Mouse (Mus musculus): ENCODE results near the gene B3galnt2.
"Not testable (repeated sequence)": the region's sequence is repeated elsewhere in the genome, so short reads cannot be mapped to it uniquely, and the experiment has no call there.

The B3galnt2 gene

GRCm38 (mm10) chr13:14011454-14011995, 57.3 kb downstream of the B3galnt2 start:
- DNase-seq, result no peak

- no peak for DNase-seq
Measured at GRCm38 (mm10) chr13:14014001-14014400, 59.7 kb downstream of the B3galnt2 start.

GRCm38 (mm10) chr13:14014540-14014939, 60.3 kb downstream of the B3galnt2 start:
- DNase-seq, result no peak

GRCm38 (mm10) chr13:14015609-14016008, 61.3 kb downstream of the B3galnt2 start:
- no peak for DNase-seq

- DNase-seq, result no peak
Measured at GRCm38 (mm10) chr13:14018283-14018682, 64.0 kb downstream of the B3galnt2 start.

- no peak for DNase-seq
Measured at GRCm38 (mm10) chr13:14018852-14019251, 64.6 kb downstream of the B3galnt2 start.

GRCm38 (mm10) chr13:14021417-14021816, 67.1 kb downstream of the B3galnt2 start:
- not testable (repeated sequence) for DNase-seq

- no peak for DNase-seq
Measured at GRCm38 (mm10) chr13:14025554-14025953, 71.3 kb downstream of the B3galnt2 start.

- no peak for DNase-seq
Measured at GRCm38 (mm10) chr13:14026154-14026820, 72.0 kb downstream of the B3galnt2 start.

GRCm38 (mm10) chr13:14033309-14034072, 79.2 kb downstream of the B3galnt2 start:
- DNase-seq, result no peak

GRCm38 (mm10) chr13:14034073-14034348, 79.7 kb downstream of the B3galnt2 start:
- DNase-seq, result no peak

GRCm38 (mm10) chr13:14035352-14035751, 81.1 kb downstream of the B3galnt2 start:
- not testable (repeated sequence) for DNase-seq

- no peak for DNase-seq
Measured at GRCm38 (mm10) chr13:14035875-14036630, 81.8 kb downstream of the B3galnt2 start.

- no peak for DNase-seq
Measured at GRCm38 (mm10) chr13:14038911-14039291, 84.6 kb downstream of the B3galnt2 start.

- peak; percentile 78 to 86 for DNase-seq
Measured at GRCm38 (mm10) chr13:14039292-14039965, 85.2 kb downstream of the B3galnt2 start, which contains the start of gene Tbce. TSS of gene Tbce (minus strand) at chr13:14039638.

- DNase-seq, result no peak
Measured at GRCm38 (mm10) chr13:14040186-14040585, 85.9 kb downstream of the B3galnt2 start.

GRCm38 (mm10) chr13:14043851-14044250, 89.6 kb downstream of the B3galnt2 start:
- no peak for DNase-seq

- no peak for DNase-seq
Measured at GRCm38 (mm10) chr13:14044521-14044920, 90.3 kb downstream of the B3galnt2 start.
